Mouse (Mus musculus) liver, embryonic 15.5 days (tissue): ENCODE results near the gene Enox1. TPM values are rescaled to one million over a fixed set of nuclear protein-coding genes. Genes with fewer than 3 reads are reported as not detected.
A peak's percentile ranks its signal among the peaks of the same experiment; 100 is the strongest.

Source experiments
- ATAC-seq: fragments of 200-750 bp; cut with Nextera tagmentation; 2 replicates; pipeline ENCODE4 v1.8.0; 2017; ENCODE audit warnings: moderate number of reproducible peaks, mild to moderate bottlenecking, moderate library complexity; ENCODE audit not compliant: insufficient read depth
- H3K27ac ChIP-seq: fragments of 300-500 bp; sonication (generic); replicated peaks from 2 replicates; pipeline ENCODE4 v1.5.1; 2015; ENCODE audit warnings: mild to moderate bottlenecking, inconsistent platforms
- H3K27me3 ChIP-seq: fragments of 300-500 bp; sonication (generic); 2 replicates; pipeline ENCODE4 v1.6.1; 2015; ENCODE audit warnings: mild to moderate bottlenecking, inconsistent platforms
- H3K36me3 ChIP-seq: fragments of 300-500 bp; sonication (generic); replicated peaks from 2 replicates; pipeline ENCODE4 v1.6.1; 2015; ENCODE audit warnings: moderate library complexity, mild to moderate bottlenecking, inconsistent platforms
- H3K4me1 ChIP-seq: fragments of 300-500 bp; sonication (generic); replicated peaks from 2 replicates; pipeline ENCODE4 v1.6.1; 2015; ENCODE audit warnings: inconsistent platforms
- H3K4me2 ChIP-seq: fragments of 300-500 bp; sonication (generic); 2 replicates; pipeline ENCODE4 v1.6.1; 2015; ENCODE audit warnings: moderate library complexity, mild to moderate bottlenecking, inconsistent platforms
- H3K4me3 ChIP-seq: fragments of 300-500 bp; sonication (generic); replicated peaks from 2 replicates; pipeline ENCODE4 v1.5.1; 2015; ENCODE audit warnings: mild to moderate bottlenecking, inconsistent platforms
- H3K9ac ChIP-seq: fragments of 300-500 bp; sonication (generic); 2 replicates; pipeline ENCODE4 v1.6.1; 2015; ENCODE audit warnings: moderate library complexity, mild to moderate bottlenecking, inconsistent platforms
- H3K9me3 ChIP-seq: fragments of 300-500 bp; sonication (generic); replicated peaks from 2 replicates; pipeline ENCODE4 v1.6.1; 2016; ENCODE audit warnings: inconsistent platforms
- WGBS: fragments of 180-500 bp; shearing (Covaris S2); methylation state at CpG from one replicate; pipeline ENCODE4 v1.1.7; 2015; ENCODE audit warnings: mixed read lengths; ENCODE audit not compliant: insufficient replicate concordance; 5-methylcytosine and 5-hydroxymethylcytosine counted together
- polyA plus RNA-seq: library from polyadenylated mRNA; unstranded; fragments of >200 nt; fragmentation: Nextera tagmentation; extraction: Ambion mirVana; gene quantifications from 2 replicates; pipeline ENCODE4 v1.2.1, GENCODE M21; 2015

Gene Enox1
- polyA plus RNA-seq, 1 experiment from 2014 or later, result 0.35 TPM

DNA sequence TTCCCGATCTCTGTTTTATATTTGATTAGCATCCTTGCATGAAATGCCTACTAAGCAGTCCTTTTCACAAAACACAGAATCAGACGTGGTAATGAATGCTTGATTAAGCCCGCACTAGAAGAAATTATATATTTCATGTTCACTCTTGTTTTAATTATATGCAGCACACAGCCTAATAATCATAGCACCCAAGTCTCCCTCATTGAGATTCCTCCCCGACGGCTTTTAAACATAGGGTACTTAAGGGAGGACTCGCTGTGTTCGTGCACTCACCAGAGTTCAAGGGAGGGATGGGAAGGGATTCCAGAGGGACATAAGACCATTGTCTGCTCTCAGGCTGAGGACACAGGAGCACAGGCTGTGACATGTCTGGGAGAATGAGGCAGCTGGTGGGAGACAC lies 512.9 kb downstream of the Enox1 start:
- Histone ChIP-seq H3K4me2 (no peak overlapping the region), H3K27me3 (no peaks in the 10 kb centered on the region), H3K9ac (no peak overlapping the region), H3K4me3 (no peak overlapping the region), H3K36me3 (no peaks in the 10 kb centered on the region), H3K27ac (no peak overlapping the region), H3K4me1 (peaks cover 3% of the 10 kb centered on the region), H3K9me3 (no peaks in the 10 kb centered on the region)
- ATAC-seq, result no peak
- 79% methylated on average over 7 of the region's 7 CpGs for WGBS

DNA sequence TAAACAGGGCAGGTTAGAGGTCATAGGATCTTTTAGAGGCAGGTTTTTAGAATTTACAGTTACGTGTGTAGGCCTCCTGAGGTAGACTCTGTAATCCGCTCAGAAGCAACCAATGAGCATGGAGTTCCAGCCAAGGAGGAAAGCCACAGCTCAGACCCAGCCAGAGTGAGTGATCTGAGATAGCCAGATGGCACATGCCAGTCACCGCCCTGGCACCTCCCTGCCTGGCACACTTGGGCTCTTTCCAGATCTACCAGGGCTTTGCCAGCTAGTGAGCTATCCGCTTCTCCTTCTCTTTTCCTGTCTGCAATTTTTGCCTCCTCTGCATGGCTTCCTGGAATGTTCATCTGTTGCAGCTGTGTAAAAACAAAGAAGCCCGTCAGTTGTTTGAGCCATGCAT lies 514.4 kb downstream of the Enox1 start:
- Histone ChIP-seq H3K36me3 (no peaks in the 10 kb centered on the region), H3K9ac (no peak overlapping the region), H3K9me3 (no peaks in the 10 kb centered on the region), H3K27ac (no peak overlapping the region), H3K4me1 (peaks cover 3% of the 10 kb centered on the region), H3K4me2 (no peak overlapping the region), H3K27me3 (no peaks in the 10 kb centered on the region), H3K4me3 (no peak overlapping the region)
- ATAC-seq, result no peak
- WGBS, result 61% methylated on average over 5 of the region's 5 CpGs

DNA sequence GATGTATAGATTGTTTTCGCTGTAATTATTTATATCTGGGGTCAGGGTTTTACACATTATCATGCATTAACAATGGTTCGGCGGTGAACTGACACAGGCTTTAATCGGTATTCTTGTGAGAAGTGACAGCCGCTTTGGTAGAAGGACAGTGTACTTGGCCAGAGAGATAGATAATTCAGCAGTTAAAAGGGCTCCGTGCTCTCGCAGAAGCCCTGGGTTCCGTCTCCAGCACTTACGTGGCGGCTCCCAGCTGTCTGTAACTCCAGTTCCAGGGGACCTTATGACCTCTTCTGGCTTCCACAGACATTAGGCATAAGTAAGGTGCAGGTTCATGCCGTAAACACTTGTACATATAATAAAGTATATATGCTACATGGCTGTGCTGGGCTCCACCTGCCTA lies 515.4 kb downstream of the Enox1 start:
- 74% methylated on average over 11 of the region's 11 CpGs for WGBS
- Histone ChIP-seq H3K9me3 (no peaks in the 10 kb centered on the region), H3K4me1 (peaks cover 3% of the 10 kb centered on the region), H3K27ac (no peak overlapping the region), H3K4me2 (no peak overlapping the region), H3K27me3 (no peaks in the 10 kb centered on the region), H3K4me3 (no peak overlapping the region), H3K9ac (no peak overlapping the region), H3K36me3 (no peaks in the 10 kb centered on the region)
- ATAC-seq, result no peak

DNA sequence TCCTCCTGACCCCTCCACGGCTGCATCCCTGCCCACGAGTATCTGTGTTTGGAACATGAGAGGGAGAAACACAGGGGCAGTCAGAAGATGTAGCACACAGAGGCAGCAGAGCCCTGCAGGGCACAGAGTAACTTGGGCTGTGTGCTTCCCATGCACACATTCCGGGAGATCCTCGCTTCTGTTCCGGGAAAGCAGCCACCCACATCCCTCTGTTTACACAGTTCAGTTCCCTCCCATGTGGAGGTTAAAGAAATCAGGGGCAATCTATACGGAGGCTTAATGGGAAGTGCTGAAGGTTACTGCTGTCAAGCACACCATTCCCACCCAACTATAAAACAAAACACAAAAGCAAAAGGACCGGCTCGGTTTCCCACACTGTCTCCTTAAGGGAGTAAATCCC lies 516.6 kb downstream of the Enox1 start:
- Histone ChIP-seq H3K27ac (no peak overlapping the region), H3K9ac (no peak overlapping the region), H3K4me3 (no peak overlapping the region), H3K4me1 (peaks cover 3% of the 10 kb centered on the region), H3K4me2 (no peak overlapping the region; the same call in 1 of the 2 replicates), H3K9me3 (no peaks in the 10 kb centered on the region), H3K36me3 (no peaks in the 10 kb centered on the region), H3K27me3 (no peaks in the 10 kb centered on the region)
- 44% methylated on average over 8 of the region's 8 CpGs for WGBS
- ATAC-seq, result peak; percentile 65; the same call in 1 of the 2 replicates

DNA sequence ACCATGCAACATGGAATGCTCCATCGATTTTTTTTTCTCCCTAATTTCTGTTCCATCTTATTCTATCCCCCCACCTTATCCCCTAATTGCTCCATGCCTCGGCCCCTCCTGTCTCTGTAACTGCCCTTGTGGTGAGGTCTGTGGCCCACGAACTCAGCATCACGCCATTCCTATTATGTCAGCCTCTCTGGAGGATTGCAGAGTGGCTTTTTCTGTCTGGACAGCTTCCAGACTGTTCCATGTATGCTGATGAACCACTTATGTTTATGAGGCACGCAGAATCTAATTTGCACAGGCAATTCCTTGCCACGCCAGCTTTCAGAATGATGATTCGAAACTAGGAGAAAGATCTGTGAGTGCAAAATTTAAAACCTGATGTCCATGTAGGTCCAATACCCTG lies 521.4 kb downstream of the Enox1 start:
- Histone ChIP-seq H3K9me3 (no peaks in the 10 kb centered on the region), H3K27me3 (no peaks in the 10 kb centered on the region), H3K4me1 (peaks cover under 1% of the 10 kb centered on the region), H3K4me2 (no peak overlapping the region), H3K9ac (no peak overlapping the region), H3K4me3 (no peak overlapping the region), H3K36me3 (no peaks in the 10 kb centered on the region), H3K27ac (no peak overlapping the region)
- WGBS, result 55% methylated on average over 7 of the region's 7 CpGs
- ATAC-seq, result no peak

DNA sequence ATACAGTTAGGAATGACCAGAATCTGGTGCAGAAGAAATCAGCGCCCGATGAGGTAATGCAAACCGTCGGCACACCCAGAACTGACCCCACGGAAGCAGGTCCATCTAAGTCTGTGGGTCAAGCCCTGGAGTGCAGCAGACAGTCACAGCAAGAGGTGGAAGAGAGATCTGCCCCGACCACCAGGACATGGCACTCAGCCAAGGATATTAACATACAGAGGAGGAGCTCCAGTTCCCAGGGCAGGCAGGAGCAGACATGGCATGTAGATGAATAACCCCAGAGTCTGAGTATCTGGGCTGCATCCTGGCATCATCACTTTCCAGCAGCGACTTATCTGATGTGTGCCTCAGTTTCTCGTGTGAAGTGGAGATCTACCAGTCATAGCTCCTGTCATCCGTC lies 523.3 kb downstream of the Enox1 start:
- ATAC-seq, result no peak
- Histone ChIP-seq H3K36me3 (no peaks in the 10 kb centered on the region), H3K4me3 (no peak overlapping the region), H3K9me3 (no peaks in the 10 kb centered on the region), H3K4me2 (no peak overlapping the region), H3K4me1 (no peaks in the 10 kb centered on the region), H3K27me3 (no peaks in the 10 kb centered on the region), H3K9ac (no peak overlapping the region), H3K27ac (no peak overlapping the region)
- WGBS, result 70% methylated on average over 9 of the region's 9 CpGs

DNA sequence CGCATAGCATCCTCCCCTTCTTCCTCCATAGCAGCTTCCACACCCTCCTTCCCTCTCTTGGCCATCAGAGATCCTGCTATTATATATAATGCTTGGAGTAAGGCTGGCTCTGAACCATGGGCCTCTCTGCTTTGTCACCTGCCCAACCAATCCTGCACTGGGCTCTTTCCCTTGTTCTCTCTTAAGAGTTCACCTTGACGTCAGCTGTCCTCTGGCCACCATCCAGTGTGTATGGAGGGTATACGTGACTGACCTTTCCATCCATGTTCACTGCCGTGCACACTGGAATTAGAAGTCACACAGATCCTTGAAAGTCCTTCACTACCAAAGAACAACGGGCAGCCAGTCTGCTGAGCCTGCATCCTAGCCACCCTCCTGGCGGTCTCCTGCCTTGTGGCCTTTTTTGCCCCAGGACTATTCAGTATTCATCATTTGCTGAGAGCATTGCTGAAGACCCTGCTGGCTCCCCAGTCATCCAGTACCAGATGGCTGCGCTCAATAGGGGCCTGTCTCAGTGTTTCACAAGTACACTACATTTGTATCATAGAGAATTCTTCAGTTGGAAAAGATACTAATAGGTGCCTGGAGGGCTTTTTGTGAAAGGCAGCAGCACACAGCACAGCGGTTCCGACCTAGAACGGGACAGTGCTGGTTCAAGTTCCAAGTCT lies 526.5 kb downstream of the Enox1 start:
- ATAC-seq, result no peak
- H3K4me3 ChIP-seq, result no peak overlapping the region
- H3K4me1 ChIP-seq, result no peaks in the 10 kb centered on the region
- no peaks in the 10 kb centered on the region for H3K27me3 ChIP-seq
- H3K4me2 ChIP-seq, result no peak overlapping the region
- no peaks in the 10 kb centered on the region for H3K36me3 ChIP-seq
- no peaks in the 10 kb centered on the region for H3K9me3 ChIP-seq
- H3K27ac ChIP-seq, result no peak overlapping the region
- H3K9ac ChIP-seq, result no peak overlapping the region
- 74% methylated on average over 10 of the region's 10 CpGs for WGBS

DNA sequence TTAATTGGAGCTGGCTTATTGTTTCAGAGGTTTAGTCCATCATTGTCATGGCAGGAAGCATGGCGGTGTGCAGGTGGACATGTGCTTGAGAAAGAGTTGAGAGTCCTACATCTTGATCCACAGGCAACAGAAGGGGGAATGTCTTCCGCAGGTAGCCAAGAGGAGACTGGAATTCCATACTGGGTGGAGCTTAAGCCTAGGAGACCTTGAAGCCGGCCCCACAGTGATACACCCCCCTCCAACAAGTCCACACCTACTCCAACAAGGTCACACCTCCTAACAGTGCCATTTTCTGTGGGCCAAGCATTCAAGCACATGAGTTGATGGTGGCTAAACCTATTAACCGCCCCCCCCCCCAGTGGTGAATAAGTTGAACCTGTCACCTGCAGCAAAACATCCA lies 533.3 kb downstream of the Enox1 start:
- H3K9ac ChIP-seq, result no peak overlapping the region
- H3K4me2 ChIP-seq, result no peak overlapping the region
- 59% methylated on average over 4 of the region's 4 CpGs for WGBS
- no peak overlapping the region for H3K27ac ChIP-seq
- no peaks in the 10 kb centered on the region for H3K36me3 ChIP-seq
- no peaks in the 10 kb centered on the region for H3K9me3 ChIP-seq
- no peaks in the 10 kb centered on the region for H3K27me3 ChIP-seq
- no peaks in the 10 kb centered on the region for H3K4me1 ChIP-seq
- no peak overlapping the region for H3K4me3 ChIP-seq
- ATAC-seq, result no peak

DNA sequence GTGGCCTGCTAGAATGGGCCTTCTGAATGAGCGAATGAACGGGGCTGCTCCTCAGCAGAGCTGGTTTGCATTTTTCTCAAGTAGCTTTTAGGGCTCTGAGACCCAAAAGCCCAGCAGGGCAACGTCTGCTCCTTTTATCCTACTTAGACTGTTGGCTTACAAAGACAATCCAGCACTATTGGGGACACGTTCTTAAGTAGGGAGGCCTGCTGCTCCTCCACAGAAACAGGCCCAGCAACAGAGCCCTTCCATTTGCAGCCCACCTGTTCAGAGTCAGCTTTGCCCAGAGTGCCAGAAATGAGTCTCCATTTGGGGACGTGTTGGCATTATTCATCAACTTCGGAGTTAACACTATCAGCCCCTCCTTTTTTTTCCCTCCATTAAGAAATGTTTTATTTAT lies 548.4 kb downstream of the Enox1 start:
- no peak overlapping the region for H3K4me2 ChIP-seq
- H3K4me3 ChIP-seq, result no peak overlapping the region
- no peak for ATAC-seq
- 47% methylated on average over 6 of the region's 6 CpGs for WGBS
- no peaks in the 10 kb centered on the region for H3K4me1 ChIP-seq
- no peak overlapping the region for H3K9ac ChIP-seq
- no peaks in the 10 kb centered on the region for H3K9me3 ChIP-seq
- H3K36me3 ChIP-seq, result no peaks in the 10 kb centered on the region
- H3K27me3 ChIP-seq, result no peaks in the 10 kb centered on the region
- H3K27ac ChIP-seq, result no peak overlapping the region

DNA sequence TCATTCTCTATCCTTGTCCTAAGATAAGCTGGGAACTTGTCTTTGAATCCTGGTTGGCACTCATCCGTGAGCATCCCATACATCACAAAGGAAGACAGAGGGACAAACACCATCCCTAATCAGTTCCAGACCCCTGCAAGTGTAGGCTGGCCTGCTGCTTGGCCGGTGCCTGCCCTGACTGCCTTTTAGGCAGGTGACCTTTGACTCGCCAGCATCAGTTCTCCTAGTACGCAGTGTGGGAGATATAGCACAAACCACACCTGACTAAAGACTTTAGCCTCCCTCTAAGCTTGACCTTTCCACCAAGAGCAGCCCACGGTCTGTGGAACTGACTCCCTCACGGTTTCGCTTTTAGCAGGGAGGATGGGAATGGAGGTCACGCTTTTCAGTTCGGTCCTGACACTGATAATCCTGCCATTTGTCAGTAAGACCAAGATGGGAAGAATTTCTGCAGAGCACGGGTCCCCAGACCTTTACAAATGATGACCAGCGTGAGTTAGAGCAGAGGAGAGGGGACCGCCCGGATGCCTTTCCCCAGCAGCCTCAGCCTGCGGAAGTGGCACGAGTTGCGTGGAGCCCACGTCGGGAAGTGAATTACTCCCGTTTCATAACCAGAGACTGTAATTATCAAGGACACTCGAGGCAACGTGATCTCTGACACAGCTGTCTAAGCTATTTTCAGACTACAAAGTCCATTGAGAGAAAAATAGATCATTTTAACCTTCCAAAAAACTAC lies 550.1 kb downstream of the Enox1 start:
- 65% methylated on average over 21 of the region's 21 CpGs for WGBS
- Histone ChIP-seq H3K4me1 (no peaks in the 10 kb centered on the region), H3K4me2 (no peak overlapping the region), H3K4me3 (no peak overlapping the region), H3K27me3 (no peaks in the 10 kb centered on the region), H3K27ac (no peak overlapping the region), H3K9me3 (no peaks in the 10 kb centered on the region), H3K9ac (no peak overlapping the region), H3K36me3 (no peaks in the 10 kb centered on the region)
- no peak for ATAC-seq

DNA sequence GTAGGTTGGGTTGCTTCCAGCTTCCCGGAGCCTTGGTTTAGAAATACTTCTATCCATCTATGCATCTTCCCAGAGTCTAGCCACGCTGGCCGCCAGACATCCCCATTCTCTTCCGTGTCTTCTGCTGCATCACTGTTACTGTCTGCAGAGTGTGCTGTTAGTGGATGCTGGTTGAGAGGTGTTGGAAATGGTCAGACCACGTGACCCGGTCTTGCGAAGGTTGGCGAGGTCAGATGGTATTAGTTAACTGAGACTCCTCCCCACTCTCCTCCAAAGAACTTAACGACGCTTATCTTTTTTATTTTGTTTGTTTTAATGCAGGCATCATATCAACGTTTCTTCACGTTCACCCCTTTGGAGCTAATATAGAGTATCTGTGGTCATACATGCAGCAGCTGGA lies 550.7 kb downstream of the Enox1 start:
- 72% methylated on average over 12 of the region's 12 CpGs for WGBS
- Histone ChIP-seq H3K4me3 (no peak overlapping the region), H3K4me1 (no peaks in the 10 kb centered on the region), H3K9me3 (no peaks in the 10 kb centered on the region), H3K9ac (no peak overlapping the region), H3K27me3 (no peaks in the 10 kb centered on the region), H3K4me2 (no peak overlapping the region), H3K36me3 (no peaks in the 10 kb centered on the region), H3K27ac (no peak overlapping the region)
- ATAC-seq, result no peak
